Mouse (Mus musculus) kidney, embryonic 16.5 days (tissue): ENCODE data around the gene Olfr1389. TPM values are rescaled to one million over a fixed set of nuclear protein-coding genes. Genes with fewer than 3 reads are reported as not detected.
"Not testable (repeated sequence)": the region's sequence is repeated elsewhere in the genome, so short reads cannot be mapped to it uniquely, and the experiment has no call there.

Source experiments
- ATAC-seq: fragments of 200-750 bp; cut with Nextera tagmentation; 2 replicates; pipeline ENCODE4 v1.8.0; 2017; ENCODE audit warnings: moderate TSS enrichment; ENCODE audit not compliant: low FRiP score, low TSS enrichment
- H3K27ac ChIP-seq: fragments of 300-500 bp; sonication (generic); 2 replicates; pipeline ENCODE4 v1.5.1; 2014; ENCODE audit warnings: low read length
- H3K27me3 ChIP-seq: fragments of 300-500 bp; sonication (generic); 2 replicates; pipeline ENCODE4 v1.6.1; 2014; ENCODE audit warnings: low read length, control low read depth, mixed read lengths; ENCODE audit not compliant: insufficient read depth
- H3K36me3 ChIP-seq: fragments of 300-500 bp; sonication (generic); 2 replicates; pipeline ENCODE4 v1.6.1; 2014; ENCODE audit warnings: low read length, control low read depth, mixed read lengths; ENCODE audit not compliant: insufficient read depth
- H3K4me1 ChIP-seq: fragments of 300-500 bp; sonication (generic); 2 replicates; pipeline ENCODE4 v1.6.1; 2014; ENCODE audit warnings: low read length, control low read depth, mixed read lengths; ENCODE audit not compliant: insufficient read depth
- H3K4me2 ChIP-seq: fragments of 300-500 bp; sonication (generic); replicated peaks from 2 replicates; pipeline ENCODE4 v1.6.1; 2014; ENCODE audit warnings: low read depth, low read length
- H3K4me3 ChIP-seq: fragments of 300-500 bp; sonication (generic); 2 replicates; pipeline ENCODE4 v1.5.1; 2014; ENCODE audit warnings: mild to moderate bottlenecking, low read length
- H3K9ac ChIP-seq: fragments of 300-500 bp; sonication (generic); replicated peaks from 2 replicates; pipeline ENCODE4 v1.6.1; 2014; ENCODE audit warnings: low read length
- H3K9me3 ChIP-seq: fragments of 300-500 bp; sonication (generic); 2 replicates; pipeline ENCODE4 v1.6.1; 2016; ENCODE audit warnings: low read length, control low read depth
- WGBS: fragments of 180-500 bp; shearing (Covaris S2); extraction: QIAGEN DNeasy Blood & Tissue Kit; methylation state at CpG from one replicate; pipeline ENCODE4 v1.1.7; 2014; 5-methylcytosine and 5-hydroxymethylcytosine counted together
- polyA plus RNA-seq: library from polyadenylated mRNA; unstranded; fragments of >200 nt; fragmentation: Nextera tagmentation; extraction: Ambion mirVana; gene quantifications from 2 replicates; pipeline ENCODE4 v1.2.1, GENCODE M21; 2015

The Olfr1389 gene
- not detected in 2 replicates for polyA plus RNA-seq

DNA sequence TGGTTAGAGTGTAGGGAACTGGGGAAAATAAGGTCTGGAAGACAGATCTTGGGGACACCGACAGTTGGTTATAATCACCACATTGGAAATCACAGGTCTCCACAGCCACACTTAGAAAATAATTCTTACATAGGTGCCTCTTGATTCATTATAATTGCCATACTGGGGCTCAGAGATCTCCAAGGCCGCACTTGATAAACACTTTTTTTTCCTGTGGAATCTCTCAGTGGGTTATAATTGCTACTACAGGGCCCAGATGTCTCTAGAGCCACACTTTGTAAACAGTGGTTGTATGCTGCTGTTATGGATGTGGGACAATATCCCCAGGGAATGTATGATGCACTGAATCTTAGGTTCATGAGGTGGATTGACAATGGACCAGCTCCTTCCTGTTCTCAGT lies at the start of gene Olfr1389:
Gene Olfr1389 (plus strand): TSS at position 301 of the 400 bp plus-strand sequence.
- Histone ChIP-seq H3K4me1 (no peaks in the 10 kb centered on the region), H3K9me3 (no peaks in the 10 kb centered on the region), H3K36me3 (no peaks in the 10 kb centered on the region), H3K27me3 (no peaks in the 10 kb centered on the region), H3K4me3 (no peak within 1 kb of the TSS), H3K9ac (no peak within 1 kb of the TSS), H3K27ac (no peak within 1 kb of the TSS), H3K4me2 (no peak within 1 kb of the TSS)
- WGBS = 87% methylated on average over 2 of the region's 2 CpGs
- ATAC-seq = no peak

DNA sequence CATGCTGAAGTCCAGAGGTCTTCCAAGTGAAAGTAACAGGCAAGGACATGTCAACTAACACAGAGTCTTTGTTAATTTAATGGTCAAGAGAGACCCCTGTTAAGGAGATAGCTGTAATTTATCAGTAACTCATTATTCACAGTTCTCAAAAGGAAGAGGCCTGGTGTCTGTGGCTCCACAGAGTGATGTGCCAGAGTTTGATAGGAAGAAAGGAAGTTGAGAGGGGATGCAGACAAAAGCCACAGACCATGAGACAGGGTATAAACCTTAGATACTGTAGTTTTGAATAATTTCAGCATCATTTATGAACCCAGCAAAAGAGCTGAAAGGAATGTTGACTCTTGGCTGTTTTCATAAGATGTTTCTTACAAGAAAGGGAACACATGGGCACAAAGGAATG lies 39.7 kb upstream of the Olfr1389 start:
- H3K27me3 ChIP-seq = no peaks in the 10 kb centered on the region
- H3K4me2 ChIP-seq = no peak overlapping the region
- H3K4me1 ChIP-seq = no peaks in the 10 kb centered on the region
- H3K36me3 ChIP-seq = no peaks in the 10 kb centered on the region
- ATAC-seq = no peak
- no peak overlapping the region for H3K9ac ChIP-seq
- H3K27ac ChIP-seq = no peak overlapping the region
- no peaks in the 10 kb centered on the region for H3K9me3 ChIP-seq
- H3K4me3 ChIP-seq = no peak overlapping the region

DNA sequence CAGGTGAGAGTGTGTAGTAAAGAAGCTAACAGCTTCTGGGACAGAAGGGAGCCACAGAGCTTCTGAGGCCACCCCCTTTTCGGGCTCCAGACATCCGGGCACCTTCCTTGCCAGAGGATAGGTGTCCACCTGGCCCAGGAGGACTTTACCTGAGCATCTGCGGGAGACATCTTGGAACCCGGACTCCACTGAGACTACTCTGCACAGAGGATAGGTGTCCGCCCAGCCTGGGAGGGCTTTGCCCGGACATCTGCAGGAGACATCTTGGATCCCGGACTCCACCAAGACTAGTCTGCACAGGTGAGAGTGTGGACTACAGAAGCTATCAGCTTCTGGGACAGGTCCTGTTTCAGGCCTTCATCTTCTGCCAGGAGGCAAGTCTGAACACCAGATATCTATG lies 36.7 kb upstream of the Olfr1389 start:
- H3K9ac ChIP-seq, ATAC-seq, H3K27ac ChIP-seq, H3K4me1 ChIP-seq, H3K4me3 ChIP-seq, H3K27me3 ChIP-seq, H3K36me3 ChIP-seq, H3K4me2 ChIP-seq, H3K9me3 ChIP-seq: not testable (repeated sequence)
- WGBS = 95% methylated on average over 7 of the region's 7 CpGs

DNA sequence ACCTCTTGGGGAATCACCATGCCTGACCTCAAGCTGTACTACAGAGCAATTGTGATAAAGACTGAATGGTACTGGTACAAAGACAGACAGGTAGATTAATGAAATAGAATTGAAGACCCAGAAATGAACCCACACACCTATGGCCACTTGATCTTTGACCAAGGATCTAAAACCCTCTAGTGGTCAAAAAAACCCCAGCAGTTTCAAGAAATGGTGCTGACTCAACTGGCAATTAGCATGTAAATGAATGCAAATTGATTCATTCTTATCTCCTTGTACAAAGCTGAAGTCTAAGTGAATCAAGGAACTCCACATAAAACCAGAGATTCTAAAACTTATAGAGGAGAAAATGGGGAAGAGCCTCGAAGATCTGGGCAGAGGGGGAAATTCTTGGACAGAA lies 30.2 kb upstream of the Olfr1389 start:
- H3K27ac ChIP-seq, ATAC-seq, H3K36me3 ChIP-seq, H3K4me1 ChIP-seq, H3K27me3 ChIP-seq, H3K4me3 ChIP-seq, H3K4me2 ChIP-seq, H3K9me3 ChIP-seq, H3K9ac ChIP-seq: not testable (repeated sequence)
- whole genome bisulfite sequencing = 79% methylated on average over 1 of the region's 1 CpGs

DNA sequence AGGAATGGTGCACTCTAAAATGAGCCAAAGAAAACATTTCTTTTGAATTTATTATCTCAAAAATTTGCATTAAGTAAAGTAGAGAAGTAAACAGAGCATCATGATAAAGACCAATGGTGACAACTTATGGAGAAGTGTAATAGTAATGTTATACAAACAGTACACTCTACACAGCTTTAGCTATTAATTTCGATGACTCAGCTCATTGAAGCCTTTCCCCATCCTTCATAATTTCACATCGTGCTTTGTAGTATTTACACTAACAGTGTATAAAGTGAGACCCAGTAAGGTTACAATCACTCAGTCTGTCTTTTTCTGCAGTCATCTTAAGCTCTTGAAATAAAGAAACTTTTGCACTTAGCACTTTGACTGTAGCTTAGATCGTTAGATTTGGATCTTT lies 16.1 kb upstream of the Olfr1389 start:
- ATAC-seq = no peak
- H3K27me3 ChIP-seq = no peaks in the 10 kb centered on the region
- WGBS = 76% methylated on average over 3 of the region's 3 CpGs
- H3K9me3 ChIP-seq = no peaks in the 10 kb centered on the region
- no peak overlapping the region for H3K4me2 ChIP-seq
- no peak overlapping the region for H3K4me3 ChIP-seq
- no peak overlapping the region for H3K27ac ChIP-seq
- H3K36me3 ChIP-seq = no peaks in the 10 kb centered on the region
- H3K4me1 ChIP-seq = no peaks in the 10 kb centered on the region
- H3K9ac ChIP-seq = no peak overlapping the region

DNA sequence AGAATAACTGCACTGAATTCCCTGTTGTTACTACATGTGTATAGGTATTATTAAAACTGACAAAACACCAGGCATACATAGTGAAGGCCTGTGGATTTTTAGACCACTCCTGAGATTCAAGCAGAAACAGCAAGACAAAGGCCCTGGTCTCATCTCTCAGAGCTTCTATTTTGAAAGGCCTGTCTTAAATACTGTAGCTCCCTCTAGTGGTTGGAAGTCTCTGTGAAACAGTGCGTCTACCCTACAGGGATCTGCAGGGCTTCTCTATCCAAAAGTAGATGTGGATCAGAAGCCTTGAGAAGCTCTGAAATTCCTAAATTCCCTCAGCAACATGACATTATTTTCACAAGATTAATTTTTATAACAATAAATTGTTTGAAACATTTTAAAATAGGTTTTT lies 12.3 kb upstream of the Olfr1389 start:
- no peaks in the 10 kb centered on the region for H3K9me3 ChIP-seq
- WGBS = 44% methylated on average over 1 of the region's 1 CpGs
- ATAC-seq = no peak
- no peak overlapping the region for H3K9ac ChIP-seq
- no peak overlapping the region for H3K27ac ChIP-seq
- no peak overlapping the region for H3K4me3 ChIP-seq
- no peaks in the 10 kb centered on the region for H3K36me3 ChIP-seq
- H3K27me3 ChIP-seq = no peaks in the 10 kb centered on the region
- no peaks in the 10 kb centered on the region for H3K4me1 ChIP-seq
- no peak overlapping the region for H3K4me2 ChIP-seq

DNA sequence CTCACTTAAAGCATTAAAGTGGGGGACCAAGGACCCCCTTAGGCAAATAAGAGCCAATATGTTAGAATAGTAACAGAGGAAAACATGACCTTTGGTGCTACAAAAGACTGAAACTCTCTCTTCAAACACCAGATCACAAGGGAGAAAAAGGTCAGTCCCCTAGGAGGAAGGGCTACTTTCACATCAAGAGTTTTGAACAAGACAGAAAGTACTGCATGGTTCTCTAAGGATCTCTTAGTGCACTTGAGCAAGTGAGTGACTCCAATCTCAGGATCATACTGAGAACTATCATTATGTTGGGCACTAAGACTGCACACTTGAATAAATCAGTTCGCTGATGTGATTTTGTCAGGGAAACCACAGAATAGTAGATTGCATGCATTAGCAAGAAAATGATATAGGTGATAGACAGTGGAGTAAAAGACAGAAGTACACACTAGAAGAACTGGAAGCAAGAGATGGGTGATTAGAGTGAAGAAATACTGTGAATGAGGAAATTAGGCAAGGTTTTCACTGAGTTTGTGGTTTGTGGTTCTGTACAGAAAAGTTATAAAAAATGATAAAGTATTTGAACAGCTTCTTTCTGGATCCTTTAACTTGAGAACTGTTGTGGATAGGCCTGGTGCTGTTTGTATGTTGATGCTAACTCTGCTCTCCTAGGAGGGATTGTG lies 2.5 kb downstream of the Olfr1389 start:
- no peaks in the 10 kb centered on the region for H3K9me3 ChIP-seq
- no peak overlapping the region for H3K9ac ChIP-seq
- H3K4me2 ChIP-seq = no peak overlapping the region
- ATAC-seq = no peak
- no peaks in the 10 kb centered on the region for H3K4me1 ChIP-seq
- no peak overlapping the region for H3K27ac ChIP-seq
- H3K36me3 ChIP-seq = no peaks in the 10 kb centered on the region
- 98% methylated on average over 1 of the region's 1 CpGs for WGBS
- no peak overlapping the region for H3K4me3 ChIP-seq
- H3K27me3 ChIP-seq = no peaks in the 10 kb centered on the region

DNA sequence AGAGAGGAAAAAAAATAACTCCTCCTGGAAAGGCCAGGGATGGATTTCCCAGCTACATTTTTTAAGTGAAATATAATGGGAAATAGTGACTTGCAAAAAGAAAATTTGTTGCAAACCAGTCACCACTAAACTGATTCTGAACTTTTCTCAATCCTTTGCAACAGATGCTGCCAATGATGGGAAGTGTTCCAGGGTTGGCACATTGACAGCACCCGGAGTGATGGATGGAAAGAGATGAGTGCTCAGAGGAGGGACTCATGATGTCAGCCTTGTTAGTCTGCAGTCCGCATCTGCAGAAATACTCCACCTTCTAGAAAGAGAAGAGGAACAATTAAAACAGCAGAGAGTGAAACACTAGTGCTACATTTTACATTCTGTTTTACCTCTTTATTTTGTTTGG lies 6.8 kb downstream of the Olfr1389 start:
- Histone ChIP-seq H3K36me3 (no peaks in the 10 kb centered on the region), H3K4me3 (no peak overlapping the region), H3K9ac (no peak overlapping the region), H3K9me3 (no peaks in the 10 kb centered on the region), H3K4me2 (no peak overlapping the region), H3K27ac (no peak overlapping the region), H3K27me3 (no peaks in the 10 kb centered on the region), H3K4me1 (no peaks in the 10 kb centered on the region)
- ATAC-seq = no peak
- 91% methylated on average over 2 of the region's 2 CpGs for WGBS

DNA sequence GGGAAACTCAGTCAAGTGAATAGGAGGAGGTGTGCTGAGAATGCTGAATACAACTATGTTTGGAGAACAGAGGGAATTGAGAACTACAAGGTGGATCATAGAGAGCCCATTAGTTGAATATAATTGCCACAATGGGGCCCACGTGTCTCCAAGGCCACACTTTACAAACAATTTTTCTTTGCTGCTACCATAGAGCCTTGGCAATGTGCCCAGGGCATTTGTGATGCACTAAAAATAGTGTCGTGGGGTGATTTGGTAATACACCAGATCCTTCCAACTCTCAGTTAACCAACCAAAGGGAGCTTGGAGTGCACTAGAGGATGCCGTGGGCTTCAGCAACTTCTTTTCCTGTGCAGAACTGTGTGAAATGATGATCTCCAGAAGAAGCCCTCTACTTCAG lies 13.5 kb downstream of the Olfr1389 start, which contains the start of gene Olfr1388:
Gene Olfr1388 (plus strand): TSS at position 214 of the 400 bp plus-strand sequence.
- 66% methylated on average over 3 of the region's 3 CpGs for WGBS
- Histone ChIP-seq H3K4me2 (no peak within 1 kb of the TSS), H3K27ac (no peak within 1 kb of the TSS), H3K9me3 (no peaks in the 10 kb centered on the region), H3K27me3 (no peaks in the 10 kb centered on the region), H3K36me3 (no peaks in the 10 kb centered on the region), H3K4me3 (no peak within 1 kb of the TSS), H3K4me1 (no peaks in the 10 kb centered on the region), H3K9ac (no peak within 1 kb of the TSS)
- no peak for ATAC-seq

DNA sequence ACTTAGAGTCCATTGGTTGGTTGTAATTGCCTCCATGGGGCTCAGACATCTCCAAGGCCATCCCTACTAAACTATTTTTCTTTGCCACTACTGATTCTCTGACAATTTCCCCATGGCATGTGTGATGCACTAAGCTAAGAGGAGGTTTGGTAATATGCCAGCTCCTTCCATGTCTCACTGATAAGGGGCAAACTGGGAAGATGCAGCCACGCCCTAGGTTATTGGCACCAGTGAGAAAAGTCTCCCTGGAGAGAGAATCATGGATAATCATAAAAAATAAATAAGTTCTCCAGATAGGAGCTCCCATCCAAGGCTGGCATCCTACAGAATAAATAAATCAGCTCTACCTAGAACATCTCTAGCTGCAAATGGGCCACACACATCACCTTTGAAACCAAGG lies 32.2 kb downstream of the Olfr1389 start, which contains the start of gene Olfr1387:
Gene Olfr1387 (plus strand): TSS at position 301 of the 400 bp plus-strand sequence.
- no peak for ATAC-seq
- Histone ChIP-seq H3K27ac (no peak within 1 kb of the TSS), H3K9ac (no peak within 1 kb of the TSS), H3K9me3 (no peaks in the 10 kb centered on the region), H3K27me3 (no peaks in the 10 kb centered on the region), H3K36me3 (no peaks in the 10 kb centered on the region), H3K4me3 (no peak within 1 kb of the TSS), H3K4me1 (no peaks in the 10 kb centered on the region), H3K4me2 (no peak within 1 kb of the TSS)
- WGBS = 75% methylated on average over 1 of the region's 1 CpGs
